Mouse (Mus musculus): ENCODE measurements around the gene Phf5a. TPM values are rescaled to one million over a fixed set of nuclear protein-coding genes. Genes with fewer than 3 reads are reported as not detected.

Phf5a gene
- polyA plus RNA-seq, 1 experiment = 41.4 TPM

GRCm38 (mm10) chr15:81885418-81885934, 13.8 kb upstream of the Phf5a start:
- no peak for DNase-seq (ENCODE audit: low read depth)

GRCm38 (mm10) chr15:81882348-81882747, 10.6 kb upstream of the Phf5a start:
- no peak for DNase-seq (ENCODE audit: low read depth)

- DNase-seq (ENCODE audit: low read depth) = no peak
Measured at GRCm38 (mm10) chr15:81879531-81880401, 8.1 kb upstream of the Phf5a start.

GRCm38 (mm10) chr15:81872262-81873136, 788 bp upstream of the Phf5a start, which contains the start of gene Aco2:
Aco2 (plus strand) TSS chr15:81872309.
- peak; percentile 90 for DNase-seq (ENCODE audit: low read depth)

GRCm38 (mm10) chr15:81869985-81870384, 1.7 kb downstream of the Phf5a start:
- DNase-seq (ENCODE audit: low read depth) = no peak

- no peak for DNase-seq (ENCODE audit: low read depth)
Measured at GRCm38 (mm10) chr15:81864238-81864637, 7.5 kb downstream of the Phf5a start.

GRCm38 (mm10) chr15:81860471-81861135, 11.1 kb downstream of the Phf5a start:
- DNase-seq (ENCODE audit: low read depth) = no peak

GRCm38 (mm10) chr15:81859330-81860255, 12.1 kb downstream of the Phf5a start:
- peak; percentile 86 for DNase-seq (ENCODE audit: low read depth)

GRCm38 (mm10) chr15:81858517-81859329, 13.0 kb downstream of the Phf5a start, which contains the start of gene Tob2:
Tob2 (minus strand) TSS chr15:81858796.
- DNase-seq (ENCODE audit: low read depth) = no peak

GRCm38 (mm10) chr15:81858138-81858516, 13.6 kb downstream of the Phf5a start:
- DNase-seq (ENCODE audit: low read depth) = no peak

- no peak for DNase-seq (ENCODE audit: low read depth)
Measured at GRCm38 (mm10) chr15:81857724-81858116, 14.0 kb downstream of the Phf5a start.

- DNase-seq (ENCODE audit: low read depth) = no peak
Measured at GRCm38 (mm10) chr15:81856938-81857723, 14.6 kb downstream of the Phf5a start.

- DNase-seq (ENCODE audit: low read depth) = no peak
Measured at GRCm38 (mm10) chr15:81856030-81856790, 15.5 kb downstream of the Phf5a start.

- no peak for DNase-seq (ENCODE audit: low read depth)
Measured at GRCm38 (mm10) chr15:81853081-81853480, 18.6 kb downstream of the Phf5a start.

- DNase-seq (ENCODE audit: low read depth) = no peak
Measured at GRCm38 (mm10) chr15:81852411-81853000, 19.2 kb downstream of the Phf5a start.

- DNase-seq (ENCODE audit: low read depth) = no peak
Measured at GRCm38 (mm10) chr15:81851375-81851774, 20.3 kb downstream of the Phf5a start.

- no peak for DNase-seq (ENCODE audit: low read depth)
Measured at GRCm38 (mm10) chr15:81850718-81851117, 21.0 kb downstream of the Phf5a start.

- no peak for DNase-seq (ENCODE audit: low read depth)
Measured at GRCm38 (mm10) chr15:81849104-81849503, 22.6 kb downstream of the Phf5a start.
